Mouse (Mus musculus) CD4-positive, CD25-positive, alpha-beta regulatory T cell, adult 2 months (primary cell): ENCODE measurements around the gene Sec16b.

Experiments
- DNase-seq: peaks from one replicate; pipeline ENCODE4 v3.0.0-alpha.2; 2012; ENCODE audit warnings: low read depth, low spot score

Sec16b gene

GRCm38 (mm10) chr1:157558145-157558544 is 51.6 kb downstream of the Sec16b start:
- DNase-seq = no peak

GRCm38 (mm10) chr1:157559986-157560385 is 53.5 kb downstream of the Sec16b start:
- no peak for DNase-seq

- DNase-seq = peak; percentile 54
Observed at GRCm38 (mm10) chr1:157560654-157561386, 54.3 kb downstream of the Sec16b start.

- DNase-seq = no peak
Observed at GRCm38 (mm10) chr1:157567819-157568218, 61.3 kb downstream of the Sec16b start.

- DNase-seq = no peak
Observed at GRCm38 (mm10) chr1:157569263-157570090, 62.9 kb downstream of the Sec16b start.

- DNase-seq = no peak
Observed at GRCm38 (mm10) chr1:157575316-157575715, 68.8 kb downstream of the Sec16b start.

GRCm38 (mm10) chr1:157578336-157578735 is 71.8 kb downstream of the Sec16b start:
- DNase-seq = no peak

- DNase-seq = no peak
Observed at GRCm38 (mm10) chr1:157586556-157586955, 80.0 kb downstream of the Sec16b start.

- no peak for DNase-seq
Observed at GRCm38 (mm10) chr1:157592039-157592438, 85.5 kb downstream of the Sec16b start.

- no peak for DNase-seq
Observed at GRCm38 (mm10) chr1:157594561-157594960, 88.0 kb downstream of the Sec16b start.

- no peak for DNase-seq
Observed at GRCm38 (mm10) chr1:157595165-157595564, 88.6 kb downstream of the Sec16b start.

- no peak for DNase-seq
Observed at GRCm38 (mm10) chr1:157604513-157604912, 98.0 kb downstream of the Sec16b start.
